Mouse (Mus musculus) myocyte (in vitro differentiated cells): ENCODE results near the gene Ubald2.

Experiments
- MAX ChIP-seq: IDR thresholded peaks from one replicate; pipeline ENCODE4 v1.6.1; 2011; ENCODE audit warnings: low read depth, mild to moderate bottlenecking, control low read depth
- POLR2A ChIP-seq: IDR thresholded peaks from one replicate; pipeline ENCODE4 v1.6.1; 2011; ENCODE audit warnings: low read depth, mild to moderate bottlenecking, control low read depth, moderate library complexity; ENCODE audit not compliant: insufficient read length
- POLR2AphosphoS2 ChIP-seq: IDR thresholded peaks from one replicate; pipeline ENCODE4 v1.6.1; 2011; ENCODE audit warnings: low read depth, control low read depth; ENCODE audit not compliant: insufficient read length
- TCF12 ChIP-seq: IDR thresholded peaks from one replicate; pipeline ENCODE4 v1.6.1; 2011; ENCODE audit warnings: mild to moderate bottlenecking, control low read depth; ENCODE audit not compliant: poor library complexity, insufficient read depth, severe bottlenecking
- TCF3 ChIP-seq: IDR thresholded peaks from one replicate; pipeline ENCODE4 v1.6.1; 2011; ENCODE audit warnings: low read depth, control low read depth; ENCODE audit not compliant: insufficient read length
- USF1 ChIP-seq: IDR thresholded peaks from one replicate; pipeline ENCODE4 v1.6.1; 2011; ENCODE audit warnings: low read depth, mild to moderate bottlenecking, control low read depth, moderate library complexity

DNA sequence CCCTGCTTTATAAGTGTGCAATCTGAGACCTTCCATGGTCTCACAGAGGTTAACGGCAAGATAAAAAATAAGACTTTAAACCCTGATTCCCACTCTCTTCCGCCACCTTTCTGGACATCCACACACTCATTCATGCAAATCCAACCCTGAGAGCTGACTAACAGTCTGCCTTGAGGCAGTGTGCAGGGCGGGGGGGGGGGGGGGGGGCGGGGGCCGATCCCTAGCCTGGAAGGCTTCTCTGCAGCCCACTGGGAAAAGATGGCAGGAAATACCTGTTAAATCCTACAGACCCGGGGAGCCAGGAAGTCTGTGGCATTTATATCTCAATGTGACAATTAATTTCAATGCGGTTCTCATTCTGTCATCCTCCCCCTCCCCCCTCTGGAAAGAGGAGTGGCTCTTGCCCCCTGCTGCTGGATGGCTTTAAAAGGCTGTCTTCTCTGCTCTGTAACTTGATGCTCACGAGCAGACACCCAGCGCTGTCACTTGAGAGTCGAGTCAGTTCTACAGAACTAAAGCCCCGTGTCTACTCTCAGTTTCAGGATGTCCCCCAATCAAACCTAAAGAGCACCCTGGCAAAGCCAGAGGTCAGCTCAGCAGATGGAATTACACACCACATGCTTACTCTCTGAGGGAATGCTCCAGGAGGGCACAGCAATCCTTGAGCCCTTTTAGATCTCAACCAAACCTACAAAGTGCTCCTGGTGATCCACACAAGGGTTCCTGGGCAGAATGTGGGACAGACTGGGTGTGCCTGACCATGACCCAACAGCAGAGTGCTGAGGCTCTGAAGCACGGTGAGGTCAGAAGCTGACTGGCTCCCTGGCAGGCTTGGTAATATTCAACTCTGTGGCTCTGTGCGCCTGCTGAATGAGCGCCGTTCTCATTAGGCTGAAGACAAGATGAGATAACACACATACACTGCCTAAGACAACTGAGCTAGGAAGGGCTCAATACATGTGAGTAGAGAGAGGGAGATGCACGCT is 46.5 kb upstream of the Ubald2 start:
- no peak for TF ChIP-seq USF1
- TF ChIP-seq POLR2A: no peak
- TF ChIP-seq MAX: no peak
- TF ChIP-seq TCF12: no peak
- no peak for TF ChIP-seq POLR2AphosphoS2
- TF ChIP-seq TCF3: no peak
